Mouse (Mus musculus): ENCODE measurements around the gene Srgap2. TPM values are rescaled to one million over a fixed set of nuclear protein-coding genes. Genes with fewer than 3 reads are reported as not detected.

The Srgap2 gene
- polyA plus RNA-seq, 1 experiment from 2014 or later = 16.4 TPM

- no peak overlapping the region for H3K4me3 ChIP-seq (ENCODE audit: low read depth, low read length)
- ATAC-seq (replicated peaks; ENCODE audit: low FRiP score, low TSS enrichment, low read depth) (no peak), DNase-seq (ENCODE audit: low spot score) (no peak)
- H3K9ac ChIP-seq (ENCODE audit: low read length) = no peak overlapping the region
- H3K4me1 ChIP-seq (replicated peaks; ENCODE audit: control insufficient read depth, insufficient read depth, low read length) = peaks cover 6% of the 10 kb centered on the region; the same call in 1 of the 2 replicates
- no peaks in the 10 kb centered on the region for H3K36me3 ChIP-seq (ENCODE audit: control insufficient read depth, insufficient read depth, low read length)
- H3K4me2 ChIP-seq (ENCODE audit: low read length) = no peak overlapping the region
- H3K27me3 ChIP-seq (replicated peaks; ENCODE audit: control insufficient read depth, insufficient read depth, low read length) = no peaks in the 10 kb centered on the region
- 50% methylated on average over 1 of the region's 1 CpGs for WGBS
- H3K27ac ChIP-seq (ENCODE audit: low read depth) = no peak overlapping the region
- no peaks in the 10 kb centered on the region for H3K9me3 ChIP-seq (ENCODE audit: control insufficient read depth, low read length)
Observed at GRCm38 (mm10) chr1:131514197-131514596, 13.0 kb downstream of the Srgap2 start.

GRCm38 (mm10) chr1:131513136-131513535, 14.0 kb downstream of the Srgap2 start:
- Histone ChIP-seq H3K27me3 (replicated peaks; ENCODE audit: control insufficient read depth, insufficient read depth, low read length) (no peaks in the 10 kb centered on the region), H3K36me3 (ENCODE audit: control insufficient read depth, insufficient read depth, low read length) (no peaks in the 10 kb centered on the region), H3K9ac (ENCODE audit: low read length) (no peak overlapping the region), H3K9me3 (ENCODE audit: control insufficient read depth, low read length) (no peaks in the 10 kb centered on the region), H3K4me1 (replicated peaks; ENCODE audit: control insufficient read depth, insufficient read depth, low read length) (peaks cover 6% of the 10 kb centered on the region; the same call in 1 of the 2 replicates), H3K4me3 (ENCODE audit: low read depth, low read length) (no peak overlapping the region), H3K27ac (ENCODE audit: low read depth) (no peak overlapping the region), H3K4me2 (ENCODE audit: low read length) (no peak overlapping the region)
- no peak for DNase-seq (ENCODE audit: low spot score)
- WGBS = 85% methylated on average over 2 of the region's 2 CpGs
- no peak for ATAC-seq (replicated peaks; ENCODE audit: low FRiP score, low TSS enrichment, low read depth)

GRCm38 (mm10) chr1:131511661-131512500, 15.3 kb downstream of the Srgap2 start:
- Histone ChIP-seq H3K4me1 (replicated peaks; ENCODE audit: control insufficient read depth, insufficient read depth, low read length) (peaks cover 6% of the 10 kb centered on the region; the same call in 1 of the 2 replicates), H3K27ac (ENCODE audit: low read depth) (no peak overlapping the region; the same call in 1 of the 2 replicates), H3K9me3 (ENCODE audit: control insufficient read depth, low read length) (no peaks in the 10 kb centered on the region), H3K4me2 (ENCODE audit: low read length) (no peak overlapping the region), H3K9ac (ENCODE audit: low read length) (no peak overlapping the region), H3K36me3 (ENCODE audit: control insufficient read depth, insufficient read depth, low read length) (no peaks in the 10 kb centered on the region), H3K4me3 (ENCODE audit: low read depth, low read length) (no peak overlapping the region), H3K27me3 (replicated peaks; ENCODE audit: control insufficient read depth, insufficient read depth, low read length) (no peaks in the 10 kb centered on the region)
- DNase-seq (ENCODE audit: low spot score) (no peak), ATAC-seq (replicated peaks; ENCODE audit: low FRiP score, low TSS enrichment, low read depth) (no peak)
- WGBS = 65% methylated on average over 3 of the region's 3 CpGs

- Histone ChIP-seq H3K36me3 (ENCODE audit: control insufficient read depth, insufficient read depth, low read length) (no peaks in the 10 kb centered on the region), H3K9ac (ENCODE audit: low read length) (no peak overlapping the region), H3K27ac (ENCODE audit: low read depth) (no peak overlapping the region), H3K4me3 (ENCODE audit: low read depth, low read length) (no peak overlapping the region), H3K9me3 (ENCODE audit: control insufficient read depth, low read length) (no peaks in the 10 kb centered on the region), H3K27me3 (replicated peaks; ENCODE audit: control insufficient read depth, insufficient read depth, low read length) (no peaks in the 10 kb centered on the region), H3K4me1 (replicated peaks; ENCODE audit: control insufficient read depth, insufficient read depth, low read length) (peaks cover 6% of the 10 kb centered on the region; the same call in 1 of the 2 replicates), H3K4me2 (ENCODE audit: low read length) (no peak overlapping the region)
- ATAC-seq (replicated peaks; ENCODE audit: low FRiP score, low TSS enrichment, low read depth) = no peak
- DNase-seq (ENCODE audit: low spot score) = no peak
Observed at GRCm38 (mm10) chr1:131511131-131511530, 16.0 kb downstream of the Srgap2 start.

DNA sequence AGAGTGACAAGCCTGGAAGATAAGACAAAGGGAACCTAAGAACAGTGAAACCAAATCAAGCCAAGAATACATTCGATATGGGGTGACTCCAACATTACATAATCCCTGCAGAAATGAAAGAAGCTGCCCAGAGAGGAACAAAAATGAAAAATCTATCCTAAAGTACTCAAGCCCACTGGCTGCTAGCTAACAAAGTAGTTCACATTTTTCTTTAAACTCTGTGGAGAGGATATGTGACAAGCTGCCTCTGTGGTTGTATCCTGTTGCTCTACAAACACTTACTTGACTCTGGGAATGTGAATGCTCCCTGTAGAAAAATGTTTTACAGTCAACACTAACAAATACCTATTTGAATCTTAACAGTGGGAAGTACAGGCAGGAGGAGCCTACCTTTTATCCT, 25.5 kb downstream of the Srgap2 start:
- Histone ChIP-seq H3K27me3 (replicated peaks; ENCODE audit: control insufficient read depth, insufficient read depth, low read length) (no peaks in the 10 kb centered on the region), H3K9me3 (ENCODE audit: control insufficient read depth, low read length) (no peaks in the 10 kb centered on the region), H3K4me2 (ENCODE audit: low read length) (no peak overlapping the region), H3K4me3 (ENCODE audit: low read depth, low read length) (no peak overlapping the region), H3K9ac (ENCODE audit: low read length) (no peak overlapping the region), H3K4me1 (replicated peaks; ENCODE audit: control insufficient read depth, insufficient read depth, low read length) (no peaks in the 10 kb centered on the region), H3K27ac (ENCODE audit: low read depth) (no peak overlapping the region), H3K36me3 (ENCODE audit: control insufficient read depth, insufficient read depth, low read length) (no peaks in the 10 kb centered on the region)
- 88% methylated on average over 1 of the region's 1 CpGs for WGBS
- no peak for DNase-seq (ENCODE audit: low spot score)
- ATAC-seq (replicated peaks; ENCODE audit: low FRiP score, low TSS enrichment, low read depth) = no peak

- 88% methylated on average over 1 of the region's 1 CpGs for WGBS
Observed at GRCm38 (mm10) chr1:131498231-131498630, 28.9 kb downstream of the Srgap2 start.

DNA sequence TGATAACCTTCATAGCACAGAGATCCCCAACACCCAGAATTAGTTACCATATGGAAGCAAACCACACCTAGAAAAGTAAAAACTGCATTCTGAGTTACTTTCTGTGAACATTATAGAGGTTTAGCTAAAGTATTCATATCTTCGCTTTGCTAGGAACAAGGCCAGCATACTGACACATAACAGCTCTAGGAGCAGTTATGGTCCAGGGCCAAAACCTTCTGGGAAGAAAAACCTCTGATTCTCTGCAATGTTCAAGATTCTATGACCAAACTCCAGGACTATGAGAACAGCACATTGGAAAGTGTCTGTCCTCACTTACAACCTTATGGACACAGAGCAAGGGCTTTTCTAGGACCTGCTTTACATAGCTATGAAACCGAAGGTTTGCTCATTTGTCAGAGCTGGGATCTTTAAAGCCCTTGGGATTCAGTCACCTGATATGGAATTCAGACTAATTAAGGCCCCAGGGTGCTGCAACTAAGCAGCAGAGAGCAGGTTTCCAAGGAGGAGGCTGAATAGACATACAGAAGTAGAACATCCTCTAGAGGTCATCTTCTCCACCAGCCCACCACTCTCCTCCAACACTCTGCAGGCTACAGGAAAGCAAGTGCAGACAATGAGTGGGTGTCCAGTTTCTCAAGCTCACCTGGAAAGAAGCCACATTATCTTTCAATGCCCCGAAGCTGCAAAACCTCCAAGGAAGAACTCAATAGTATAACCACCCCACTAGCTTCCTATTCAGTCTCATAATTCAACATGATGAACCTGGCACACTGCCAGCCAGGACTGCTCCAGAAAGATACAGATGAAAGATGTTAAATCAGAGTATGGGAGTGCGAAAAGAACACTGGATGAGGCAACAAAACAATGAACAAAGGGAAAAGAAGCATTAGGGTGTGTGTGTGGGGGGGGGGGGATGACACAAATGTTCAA, 32.9 kb downstream of the Srgap2 start:
- Histone ChIP-seq H3K4me3 (ENCODE audit: low read depth, low read length) (no peak overlapping the region), H3K9ac (ENCODE audit: low read length) (no peak overlapping the region), H3K4me2 (ENCODE audit: low read length) (no peak overlapping the region), H3K36me3 (ENCODE audit: control insufficient read depth, insufficient read depth, low read length) (no peaks in the 10 kb centered on the region), H3K27me3 (replicated peaks; ENCODE audit: control insufficient read depth, insufficient read depth, low read length) (no peaks in the 10 kb centered on the region), H3K27ac (ENCODE audit: low read depth) (no peak overlapping the region), H3K4me1 (replicated peaks; ENCODE audit: control insufficient read depth, insufficient read depth, low read length) (no peaks in the 10 kb centered on the region; the same call in 1 of the 2 replicates), H3K9me3 (ENCODE audit: control insufficient read depth, low read length) (no peaks in the 10 kb centered on the region)
- 63% methylated on average over 4 of the region's 4 CpGs for WGBS
- no peak for ATAC-seq (replicated peaks; ENCODE audit: low FRiP score, low TSS enrichment, low read depth)
- DNase-seq (ENCODE audit: low spot score) = peak; percentile 58

More at GRCm38 (mm10) chr1:131498231-131498630, 28.9 kb downstream of the Srgap2 start:
- no peak overlapping the region for H3K9ac ChIP-seq (ENCODE audit: low read length)
- H3K4me2 ChIP-seq (ENCODE audit: low read length) = no peak overlapping the region
- H3K27ac ChIP-seq (ENCODE audit: low read depth) = no peak overlapping the region
- ATAC-seq (replicated peaks; ENCODE audit: low FRiP score, low TSS enrichment, low read depth) = no peak
- no peaks in the 10 kb centered on the region; the same call in 1 of the 2 replicates for H3K4me1 ChIP-seq (replicated peaks; ENCODE audit: control insufficient read depth, insufficient read depth, low read length)
- no peaks in the 10 kb centered on the region for H3K36me3 ChIP-seq (ENCODE audit: control insufficient read depth, insufficient read depth, low read length)
- no peak overlapping the region for H3K4me3 ChIP-seq (ENCODE audit: low read depth, low read length)
- DNase-seq (ENCODE audit: low spot score) = no peak
- H3K27me3 ChIP-seq (replicated peaks; ENCODE audit: control insufficient read depth, insufficient read depth, low read length) = no peaks in the 10 kb centered on the region
- H3K9me3 ChIP-seq (ENCODE audit: control insufficient read depth, low read length) = no peaks in the 10 kb centered on the region

DNA sequence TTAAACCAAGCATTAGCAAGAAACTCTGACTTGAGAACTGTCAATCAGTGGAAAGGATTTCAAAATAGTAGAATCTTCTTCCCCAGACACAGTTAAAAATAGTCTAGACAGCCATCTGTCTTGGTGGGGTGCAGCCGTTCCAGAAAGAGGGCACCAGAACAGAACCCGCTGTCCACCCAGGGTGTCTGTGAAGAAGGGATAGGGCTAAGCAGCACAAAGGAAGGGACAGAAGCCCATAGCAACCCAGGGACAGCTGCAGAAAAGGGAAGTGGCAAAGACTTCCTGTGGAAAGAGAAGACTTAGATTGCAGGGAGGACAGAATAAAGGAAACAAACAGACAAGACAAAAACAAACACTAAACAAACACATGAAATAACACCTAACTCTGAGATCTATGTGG, 34.8 kb downstream of the Srgap2 start:
- Histone ChIP-seq H3K4me3 (ENCODE audit: low read depth, low read length) (no peak overlapping the region), H3K9ac (ENCODE audit: low read length) (no peak overlapping the region), H3K36me3 (ENCODE audit: control insufficient read depth, insufficient read depth, low read length) (no peaks in the 10 kb centered on the region), H3K4me1 (replicated peaks; ENCODE audit: control insufficient read depth, insufficient read depth, low read length) (no peaks in the 10 kb centered on the region; the same call in 1 of the 2 replicates), H3K4me2 (ENCODE audit: low read length) (no peak overlapping the region), H3K27ac (ENCODE audit: low read depth) (no peak overlapping the region), H3K27me3 (replicated peaks; ENCODE audit: control insufficient read depth, insufficient read depth, low read length) (no peaks in the 10 kb centered on the region), H3K9me3 (ENCODE audit: control insufficient read depth, low read length) (no peaks in the 10 kb centered on the region)
- WGBS = 66% methylated on average over 2 of the region's 2 CpGs
- ATAC-seq (replicated peaks; ENCODE audit: low FRiP score, low TSS enrichment, low read depth) (no peak), DNase-seq (ENCODE audit: low spot score) (no peak)

All from intestine, embryonic 14.5 days (tissue).